Mouse (Mus musculus): Measurements from ENCODE around the gene Col26a1.
A peak's percentile ranks its signal among the peaks of the same experiment; 100 is the strongest.

Col26a1 gene

GRCm38 (mm10) chr5:136882788-136883439 lies at the start of gene Col26a1:
Gene Col26a1 (minus strand): TSS chr5:136883209.
- no peak for DNase-seq (ENCODE audit: low read depth, low spot score)

DNA sequence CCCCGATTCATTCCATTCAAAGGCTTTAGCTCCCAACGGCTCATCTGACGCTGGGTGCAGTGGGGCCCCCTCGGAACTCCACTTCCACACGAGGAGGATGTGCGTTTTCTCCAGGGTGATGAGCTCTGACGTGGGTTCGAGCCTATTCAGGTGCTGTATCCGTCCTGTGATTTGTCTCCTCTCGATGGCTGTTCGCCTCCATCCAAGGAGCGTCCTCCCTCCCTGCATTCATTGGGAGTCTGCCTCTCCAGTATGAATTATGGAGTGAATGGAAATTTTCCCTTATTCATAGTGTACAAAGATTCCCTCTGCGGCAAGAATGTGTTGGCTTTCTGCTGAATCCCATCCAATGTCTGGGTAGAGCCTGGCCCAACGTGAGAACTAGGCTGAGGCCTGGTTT lies 48.9 kb upstream of the Col26a1 start:
- DNase-seq (ENCODE audit: low read depth, low spot score) = no peak

DNA sequence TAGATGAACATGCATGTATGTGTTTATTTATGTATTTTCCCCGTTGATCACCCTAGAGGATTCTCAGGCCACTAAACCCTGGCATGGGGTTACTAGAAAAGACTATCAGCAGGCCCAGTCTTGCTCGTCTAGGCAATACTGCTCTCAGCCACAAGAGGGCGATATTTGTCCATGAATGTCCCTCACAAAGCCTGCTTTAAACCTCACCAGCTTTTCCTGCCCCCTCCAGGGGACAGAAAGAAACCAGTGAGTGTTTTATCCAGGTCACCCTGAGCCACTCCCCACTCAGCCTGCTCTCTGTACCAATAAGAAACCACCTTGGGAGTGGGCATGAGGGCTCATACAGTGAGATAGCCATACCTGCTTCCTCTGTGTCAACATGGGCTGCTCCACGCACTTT lies 46.1 kb upstream of the Col26a1 start:
- DNase-seq (ENCODE audit: low read depth, low spot score) = peak; percentile 68

GRCm38 (mm10) chr5:136923751-136924478 lies 40.9 kb upstream of the Col26a1 start:
- DNase-seq (ENCODE audit: low read depth, low spot score) = no peak

DNA sequence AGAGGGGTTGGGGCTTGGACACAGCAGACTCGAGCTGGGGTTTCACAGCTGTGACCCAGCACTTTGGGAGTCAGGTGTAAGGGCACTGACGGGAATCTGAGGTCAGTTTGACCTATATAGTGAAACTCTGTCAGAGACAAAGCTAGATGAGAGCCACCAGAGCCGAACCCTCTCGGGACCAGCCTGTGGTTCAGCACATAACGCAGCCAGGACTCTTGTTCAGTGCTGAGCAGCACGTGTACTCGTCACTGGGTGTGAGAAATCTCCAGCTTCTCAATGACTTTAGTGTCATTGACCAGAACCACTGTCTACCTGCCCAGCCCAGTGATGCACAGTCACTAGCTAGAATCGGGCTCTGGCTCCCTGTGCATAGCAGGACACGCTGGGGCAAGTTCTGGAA lies 39.8 kb upstream of the Col26a1 start:
- no peak for DNase-seq (ENCODE audit: low read depth, low spot score)

DNA sequence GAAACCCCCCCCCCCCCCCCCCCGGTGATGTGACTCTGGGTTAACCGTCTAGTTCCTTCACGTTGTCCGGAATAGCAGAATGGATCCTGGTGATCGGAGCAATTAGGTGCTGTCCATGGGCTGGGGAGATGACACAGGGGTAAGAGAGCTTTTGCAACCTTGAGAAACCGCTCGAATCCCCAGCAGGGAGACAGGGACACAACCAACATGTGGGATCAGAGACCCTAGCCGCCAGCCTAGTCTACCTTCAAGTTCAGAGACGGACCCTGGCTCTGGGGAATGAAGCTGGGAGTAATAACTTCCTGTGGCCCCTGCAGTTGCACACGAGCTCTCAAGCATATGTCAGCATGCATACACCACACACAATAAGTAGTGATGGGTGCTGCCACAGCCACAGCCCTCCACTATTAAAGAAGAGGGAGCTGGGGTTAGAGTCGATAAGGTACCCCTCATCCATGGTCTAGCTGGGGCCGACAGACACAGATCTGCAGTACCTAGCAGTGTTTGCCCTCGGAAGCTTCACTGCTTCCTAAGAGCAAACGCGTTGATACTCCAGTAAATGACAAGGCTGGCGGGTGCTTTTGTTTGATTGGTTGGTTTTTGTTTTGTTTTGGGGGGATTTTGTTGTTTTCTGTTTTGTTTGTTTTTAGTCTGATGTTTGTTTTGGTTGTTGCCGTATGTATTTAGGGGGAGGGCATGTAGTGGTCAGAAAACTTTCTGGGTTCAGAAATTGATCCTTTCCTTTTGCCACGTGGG lies 36.7 kb upstream of the Col26a1 start:
- DNase-seq (ENCODE audit: low read depth, low spot score) = no peak

DNA sequence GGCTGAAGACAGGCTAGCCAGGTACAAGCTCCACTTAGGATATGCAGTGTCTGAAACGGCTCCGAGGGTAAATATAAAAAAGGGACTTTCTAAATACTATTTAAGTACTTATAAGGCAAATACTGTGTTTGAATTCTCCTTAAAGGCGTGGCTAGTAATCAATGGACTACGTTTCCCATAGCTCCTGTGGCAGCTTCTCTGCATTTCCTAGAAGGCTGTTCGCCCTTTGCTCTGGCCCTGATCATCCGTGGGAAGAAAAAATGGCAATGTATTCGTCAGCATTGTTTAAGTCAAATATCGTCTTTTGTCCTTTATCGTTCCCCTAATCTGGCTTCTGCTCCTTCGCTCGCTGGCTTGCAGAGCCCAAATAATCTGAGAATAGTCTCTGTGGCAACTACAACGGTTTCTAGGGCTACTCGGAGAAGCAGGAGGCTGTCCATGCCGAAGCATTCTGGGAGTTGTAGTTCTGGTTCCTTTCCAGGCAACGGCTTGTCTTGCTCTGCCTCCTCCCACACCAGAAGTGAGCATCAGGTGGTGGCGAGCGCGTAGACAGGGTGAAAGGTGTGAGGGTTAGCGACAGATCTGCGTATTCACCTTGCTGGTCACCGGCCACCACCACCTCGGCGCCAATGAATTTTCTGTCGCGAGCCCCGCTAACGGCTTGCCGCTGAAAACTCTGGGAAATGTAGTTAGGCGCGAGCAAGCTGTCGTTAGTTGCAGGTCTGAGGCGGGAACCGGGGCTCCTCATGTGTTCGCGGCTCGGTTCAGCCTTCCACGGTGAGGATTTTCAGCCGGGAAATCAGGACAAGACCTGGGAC lies 35.9 kb upstream of the Col26a1 start:
- DNase-seq (ENCODE audit: low read depth, low spot score) = peak; percentile 73

GRCm38 (mm10) chr5:136917613-136918242 lies 34.7 kb upstream of the Col26a1 start:
- DNase-seq (ENCODE audit: low read depth, low spot score) = no peak

GRCm38 (mm10) chr5:136914183-136914582 lies 31.2 kb upstream of the Col26a1 start:
- no peak for DNase-seq (ENCODE audit: low read depth, low spot score)

DNA sequence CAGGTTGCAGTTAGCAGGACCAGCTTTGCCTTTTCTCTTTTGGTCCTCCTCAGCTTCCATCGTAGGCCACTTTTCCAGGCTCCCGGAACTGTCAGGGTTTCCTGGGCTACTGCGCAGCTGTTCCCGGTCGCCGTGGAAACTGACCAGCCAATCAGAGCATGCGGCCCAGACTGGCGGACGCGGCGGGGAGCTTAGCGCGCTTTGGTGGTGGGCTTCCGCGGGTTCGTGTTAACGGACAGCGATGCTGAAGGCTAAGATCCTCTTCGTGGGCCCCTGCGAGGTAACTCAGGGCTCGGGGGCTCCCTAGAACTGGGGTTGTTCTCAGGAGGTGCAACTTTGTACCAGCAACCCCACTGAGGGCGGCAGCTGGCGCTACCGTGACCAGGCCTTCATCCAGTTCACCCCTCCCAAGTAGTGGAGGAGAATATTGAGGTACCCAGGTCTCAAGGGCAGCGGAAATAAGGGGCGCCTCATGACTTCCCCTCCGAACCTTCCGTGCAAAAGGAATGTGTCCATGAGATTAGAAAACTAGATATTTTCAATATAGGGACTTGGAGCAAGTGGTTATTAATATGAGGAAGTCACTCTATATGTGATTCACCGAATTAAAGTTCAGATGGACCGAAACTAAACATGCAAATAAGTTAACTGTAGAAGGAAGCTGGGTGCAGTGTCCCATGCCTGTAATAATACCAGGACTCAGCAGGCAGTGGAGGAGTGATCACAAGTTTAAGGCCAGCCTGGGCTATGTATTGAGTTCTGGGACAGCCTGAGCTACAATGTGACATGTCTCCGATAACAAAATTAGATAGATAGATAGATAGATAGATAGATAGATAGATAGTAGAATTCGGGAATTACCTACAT lies 25.2 kb upstream of the Col26a1 start, which contains the start of gene Ift22:
Gene Ift22 (plus strand): TSS at position 160 of the 867 bp plus-strand sequence.
- DNase-seq (ENCODE audit: low read depth, low spot score) = no peak

GRCm38 (mm10) chr5:136907587-136907986 lies 24.6 kb upstream of the Col26a1 start:
- no peak for DNase-seq (ENCODE audit: low read depth, low spot score)

DNA sequence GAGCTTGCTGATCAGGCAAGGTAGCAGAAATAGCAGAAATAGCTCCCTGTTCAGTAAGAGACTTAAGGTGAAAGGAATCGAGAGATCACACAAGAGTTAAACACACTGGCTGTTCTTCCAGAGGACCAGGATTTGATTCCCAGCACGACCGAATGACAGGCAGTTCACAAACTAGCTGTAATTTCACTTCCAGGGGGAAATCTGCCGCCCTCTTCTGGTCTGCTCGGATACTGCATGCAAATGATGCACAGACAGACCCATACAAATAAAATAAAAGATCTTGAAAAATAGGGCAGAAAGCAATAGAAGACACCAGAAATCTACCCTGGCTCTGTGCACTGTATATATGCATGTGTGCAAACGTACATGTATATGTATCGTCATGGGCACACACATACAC lies 22.6 kb upstream of the Col26a1 start:
- no peak for DNase-seq (ENCODE audit: low read depth, low spot score)

DNA sequence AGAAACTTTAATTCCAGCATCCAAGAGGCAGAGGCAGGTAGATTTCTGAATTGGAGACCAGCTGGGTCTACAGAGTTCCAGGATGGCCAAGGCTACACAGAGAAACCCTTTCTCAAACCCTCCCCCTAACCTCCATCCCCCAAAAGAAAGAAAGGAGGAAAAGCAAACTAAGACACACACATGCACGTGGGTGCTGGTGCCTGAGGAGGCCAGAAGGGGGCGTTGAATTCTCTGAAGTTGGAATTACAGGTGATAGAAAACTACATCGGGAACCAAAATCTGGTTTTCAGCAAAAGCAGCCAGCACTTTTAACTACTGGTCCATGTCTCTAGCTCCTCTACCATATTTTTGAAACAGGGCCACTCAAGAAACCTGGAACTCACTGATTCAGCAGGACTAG lies 21.6 kb upstream of the Col26a1 start:
- no peak for DNase-seq (ENCODE audit: low read depth, low spot score)

GRCm38 (mm10) chr5:136895529-136895963 lies 12.5 kb upstream of the Col26a1 start:
- no peak for DNase-seq (ENCODE audit: low read depth, low spot score)

GRCm38 (mm10) chr5:136894840-136895528 lies 12.0 kb upstream of the Col26a1 start:
- no peak for DNase-seq (ENCODE audit: low read depth, low spot score)

GRCm38 (mm10) chr5:136888539-136889355 lies 5.7 kb upstream of the Col26a1 start:
- no peak for DNase-seq (ENCODE audit: low read depth, low spot score)

DNA sequence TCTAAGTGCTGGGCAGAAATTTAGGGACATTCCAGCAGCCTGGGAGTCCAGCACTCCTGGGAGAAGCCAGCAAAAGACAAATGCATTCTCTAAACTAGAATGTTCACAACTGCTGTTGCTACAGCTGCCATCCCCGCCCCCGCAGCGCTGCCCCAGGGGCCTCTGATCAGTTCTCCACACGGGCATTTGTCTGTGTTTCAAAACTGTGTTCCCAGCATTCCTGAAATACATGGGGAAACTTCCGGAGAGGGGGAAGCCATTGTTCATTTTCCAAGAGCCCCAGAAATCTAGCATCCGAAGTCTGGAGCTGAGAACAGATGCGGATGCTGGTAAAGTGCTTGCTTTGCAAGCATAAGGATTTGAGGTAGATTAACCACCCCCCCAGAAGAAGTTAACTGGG lies 3.9 kb upstream of the Col26a1 start:
- no peak for DNase-seq (ENCODE audit: low read depth, low spot score)

DNA sequence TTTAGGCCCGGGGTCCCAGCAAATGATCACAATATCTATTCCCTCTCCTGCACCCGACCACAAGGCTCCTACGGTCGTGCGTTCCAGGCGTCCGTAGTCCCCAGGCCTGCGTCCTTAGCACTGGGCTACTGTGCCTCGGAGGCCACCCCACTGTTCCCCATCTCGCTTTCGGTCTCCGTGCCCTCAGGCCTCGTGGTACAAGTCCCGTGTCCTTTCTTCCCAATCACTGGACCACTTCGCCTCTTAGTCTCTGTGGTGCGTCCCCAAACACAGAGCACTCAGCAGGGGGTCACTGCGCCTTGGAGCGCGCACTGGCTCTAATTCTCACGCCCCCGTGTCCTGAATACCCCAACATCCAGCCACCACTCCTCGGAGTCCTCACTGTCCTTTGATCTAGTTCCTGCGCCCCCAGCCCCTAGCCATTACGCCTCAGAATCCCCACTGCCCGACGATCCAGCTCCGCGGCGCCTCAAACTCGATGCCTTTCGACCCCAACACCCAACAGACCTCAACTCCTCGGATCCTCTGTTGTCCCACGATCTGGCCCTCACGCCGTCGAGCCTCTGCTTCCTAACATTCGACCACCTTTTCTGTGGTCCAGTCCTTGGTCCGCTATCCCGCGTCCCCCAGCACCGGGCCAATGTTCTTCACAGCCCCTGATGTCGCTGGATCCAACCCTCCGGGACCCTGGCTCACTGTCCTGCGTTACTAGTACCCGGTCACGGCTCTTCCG lies 788 bp downstream of the Col26a1 start:
- no peak for DNase-seq (ENCODE audit: low read depth, low spot score)
